Mouse (Mus musculus): ENCODE results near the gene Sub1. TPM values are rescaled to one million over a fixed set of nuclear protein-coding genes. Genes with fewer than 3 reads are reported as not detected.

The Sub1 gene
- 866 and 1,302 TPM in 2 replicates for polyA plus RNA-seq (2015; fragmentation: Nextera tagmentation; extraction: Ambion mirVana)

DNA sequence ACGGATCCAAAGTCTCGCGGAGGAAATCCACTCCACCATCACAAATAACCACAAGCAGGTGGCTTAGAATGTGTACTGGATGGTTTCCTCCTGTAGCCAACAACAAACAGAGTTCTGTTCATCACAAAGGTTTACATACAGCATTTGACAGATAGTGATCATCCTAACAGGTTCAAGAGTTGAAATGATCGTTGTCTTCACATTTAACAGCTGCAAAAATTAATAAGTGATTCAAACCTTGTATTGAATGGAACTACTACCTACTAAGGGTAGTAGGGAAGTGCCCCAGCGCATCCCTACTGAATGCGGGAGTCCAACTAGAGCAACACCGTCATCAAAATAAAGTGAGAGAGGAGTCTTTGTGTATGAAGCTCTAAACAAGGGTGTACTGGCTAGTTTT is at the start of gene Sub1:
Sub1 (minus strand) TSS at position 101 of the 400 bp plus-strand sequence.

Other genes with a start within 250 kb of the Sub1 start
- gene Npr3, start 89.7 kb downstream of the Sub1 start, polyA plus RNA-seq (2015; fragmentation: Nextera tagmentation; extraction: Ambion mirVana) = 4.2 and 4.7 TPM in 2 replicates
- 98.5 and 118 TPM in 2 replicates for gene Zfr, start 120.8 kb upstream of the Sub1 start, polyA plus RNA-seq (2015; fragmentation: Nextera tagmentation; extraction: Ambion mirVana)
- 7.2 and 8.5 TPM in 2 replicates for gene Mtmr12, start 208.0 kb upstream of the Sub1 start, polyA plus RNA-seq (2015; fragmentation: Nextera tagmentation; extraction: Ambion mirVana)

Measured in adrenal gland, postnatal 0 days (tissue).